Mouse (Mus musculus) limb, embryonic 14.5 days (tissue): ENCODE results near the gene Exoc3l. TPM values are rescaled to one million over a fixed set of nuclear protein-coding genes. Genes with fewer than 3 reads are reported as not detected.
A peak's percentile ranks its signal among the peaks of the same experiment; 100 is the strongest.

ENCODE experiments used
- ATAC-seq: fragments of 200-750 bp; cut with Nextera tagmentation; 2 replicates; pipeline ENCODE4 v1.8.0; 2017; ENCODE audit warnings: low read depth, moderate number of reproducible peaks, moderate TSS enrichment; ENCODE audit not compliant: low FRiP score
- DNase-seq: peaks from one replicate; pipeline ENCODE4 v3.0.0-alpha.2; 2015; ENCODE audit warnings: low spot score
- H3K27ac ChIP-seq: fragments of 300-500 bp; sonication (generic); replicated peaks from 2 replicates; pipeline ENCODE4 v1.5.1; 2014; ENCODE audit warnings: low read depth, mild to moderate bottlenecking, low read length, moderate library complexity, mixed read lengths
- H3K27me3 ChIP-seq: fragments of 300-500 bp; sonication (generic); 2 replicates; pipeline ENCODE4 v1.6.1; 2014; ENCODE audit warnings: low read length, mixed read lengths; ENCODE audit not compliant: control insufficient read depth, insufficient read depth
- H3K36me3 ChIP-seq: fragments of 300-500 bp; sonication (generic); 2 replicates; pipeline ENCODE4 v1.6.1; 2014; ENCODE audit warnings: mild to moderate bottlenecking, low read length, moderate library complexity, mixed read lengths; ENCODE audit not compliant: control insufficient read depth, insufficient read depth
- H3K4me1 ChIP-seq: fragments of 300-500 bp; sonication (generic); 2 replicates; pipeline ENCODE4 v1.6.1; 2014; ENCODE audit warnings: antibody characterized with exemption, low read length, mixed read lengths; ENCODE audit not compliant: control insufficient read depth, insufficient read depth
- H3K4me2 ChIP-seq: fragments of 300-500 bp; sonication (generic); replicated peaks from 2 replicates; pipeline ENCODE4 v1.6.1; 2014; ENCODE audit warnings: low read depth, mild to moderate bottlenecking, low read length, moderate library complexity; ENCODE audit not compliant: severe bottlenecking
- H3K4me3 ChIP-seq: fragments of 300-500 bp; sonication (generic); replicated peaks from 2 replicates; pipeline ENCODE4 v1.5.1; 2014; ENCODE audit warnings: low read length
- H3K9ac ChIP-seq: fragments of 300-500 bp; sonication (generic); 2 replicates; pipeline ENCODE4 v1.6.1; 2014; ENCODE audit warnings: mild to moderate bottlenecking, low read depth, low read length, moderate library complexity; ENCODE audit not compliant: severe bottlenecking
- H3K9me3 ChIP-seq: fragments of 300-500 bp; sonication (generic); 2 replicates; pipeline ENCODE4 v1.6.1; 2016; ENCODE audit warnings: low read length; ENCODE audit not compliant: control insufficient read depth
- POLR2A ChIP-seq: fragments of 200-500 bp; IDR thresholded peaks from 2 replicates; pipeline ENCODE4 v1.8.0; 2012; ENCODE audit warnings: inconsistent platforms, mild to moderate bottlenecking, moderate library complexity, borderline replicate concordance; ENCODE audit not compliant: insufficient read depth, insufficient read length; ENCODE audit errors: extremely low read depth
- WGBS: fragments of 180-500 bp; shearing (Covaris S2); extraction: QIAGEN DNeasy Blood & Tissue Kit; methylation state at CpG from one replicate; pipeline ENCODE4 v1.1.7; 2014; 5-methylcytosine and 5-hydroxymethylcytosine counted together
- polyA plus RNA-seq, 2 experiments: library from polyadenylated mRNA; depleted of rRNA in 1 of 2; stranded (reverse) in 1 of 2; unstranded in 1 of 2; fragments of >200 nt; fragmentation: Nextera tagmentation in 1 of 2; extraction: Ambion mirVana in 1 of 2; gene quantifications; 2 replicates each; pipeline versions ENCODE4 v1.2.1 to v1.2.3; 2012 to 2014

The Exoc3l gene
- polyA plus RNA-seq, 2 experiments, result 7.4 to 14.4 TPM

DNA sequence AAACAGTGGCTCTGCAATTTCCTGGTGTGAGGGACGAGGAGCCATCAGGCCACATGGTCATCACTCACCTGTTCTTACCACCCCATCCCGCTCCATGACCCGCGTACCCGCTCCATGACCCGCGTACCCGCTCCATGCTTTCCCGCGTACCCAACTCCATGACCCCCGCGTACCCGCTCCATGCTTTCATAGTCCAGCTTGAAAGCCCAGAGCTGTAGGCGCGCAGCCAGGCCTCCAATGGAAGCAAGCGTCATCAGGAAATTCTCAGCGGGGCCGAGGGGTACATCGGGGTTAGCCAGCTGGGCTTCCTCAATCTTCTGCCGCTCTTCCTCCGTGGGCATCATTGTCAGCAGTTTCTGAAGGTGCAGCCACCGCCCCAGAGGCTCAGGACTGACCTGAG, 35.6 kb upstream of the Exoc3l start:
- TF ChIP-seq POLR2A, result no peak
- H3K4me1 ChIP-seq, result peaks cover 7% of the 10 kb centered on the region; the same call in 1 of the 2 replicates
- 94% methylated on average over 22 of the region's 22 CpGs for WGBS
- no peak overlapping the region for H3K9ac ChIP-seq
- no peak overlapping the region for H3K27ac ChIP-seq
- H3K9me3 ChIP-seq, result no peaks in the 10 kb centered on the region
- DNase-seq (no peak), ATAC-seq (no peak)
- H3K27me3 ChIP-seq, result no peaks in the 10 kb centered on the region
- peaks cover 80% of the 10 kb centered on the region for H3K36me3 ChIP-seq
- no peak overlapping the region for H3K4me2 ChIP-seq
- H3K4me3 ChIP-seq, result no peak overlapping the region

DNA sequence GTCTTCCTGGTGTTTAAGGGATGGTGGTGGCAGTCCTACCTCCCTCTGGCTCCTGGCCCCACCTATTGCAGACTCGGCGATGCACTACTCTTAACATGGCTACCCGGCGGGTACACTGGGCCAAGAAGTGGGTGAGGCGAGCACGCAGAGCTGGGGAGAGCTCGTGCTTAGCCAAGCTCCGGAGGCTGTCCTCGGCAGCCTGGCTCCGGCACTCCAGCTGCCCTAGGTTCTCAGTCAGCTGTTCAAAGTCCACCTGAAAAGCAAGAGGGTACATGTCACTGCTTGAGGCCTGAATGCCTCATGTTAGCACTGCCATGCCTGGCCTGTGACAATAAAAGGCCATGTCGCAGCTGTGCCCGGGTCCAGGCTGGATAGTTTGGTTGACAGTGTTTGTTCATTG, 34.4 kb upstream of the Exoc3l start:
- 95% methylated on average over 12 of the region's 12 CpGs for WGBS

DNA sequence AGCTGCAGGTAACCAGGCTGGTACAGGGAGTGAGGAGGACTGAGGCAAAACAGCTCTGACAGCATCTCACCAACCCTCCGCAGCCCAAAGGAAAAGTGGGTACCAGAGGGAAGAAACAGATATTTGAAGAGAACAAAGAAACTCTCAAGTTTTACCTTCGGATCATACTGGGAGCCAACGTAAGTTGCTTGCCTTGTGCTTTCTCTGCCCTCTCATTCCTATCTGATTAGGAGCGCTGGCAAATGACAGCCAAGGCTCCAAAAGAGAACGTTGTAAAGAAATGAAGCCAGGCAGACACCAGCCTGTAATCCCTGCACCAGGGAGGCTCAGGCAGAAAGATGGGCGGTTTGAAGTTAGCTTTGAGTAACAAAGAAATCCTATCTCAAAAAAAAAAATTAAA, 31.1 kb upstream of the Exoc3l start:
- Histone ChIP-seq H3K9me3 (no peaks in the 10 kb centered on the region), H3K27me3 (no peaks in the 10 kb centered on the region), H3K4me2 (peak overlapping the region; percentile 87), H3K36me3 (peaks cover 48% of the 10 kb centered on the region), H3K27ac (peak overlapping the region; percentile 79; the same call in 1 of the 2 replicates), H3K9ac (peak overlapping the region; percentile 77), H3K4me1 (peaks cover 14% of the 10 kb centered on the region), H3K4me3 (peak overlapping the region; percentile 86)
- no peak for DNase-seq
- no peak for TF ChIP-seq POLR2A
- no peak for ATAC-seq
- WGBS, result 37% methylated on average over 6 of the region's 6 CpGs

More for the DNA sequence above, 34.4 kb upstream of the Exoc3l start:
- Histone ChIP-seq H3K9ac (no peak overlapping the region), H3K4me3 (no peak overlapping the region), H3K4me2 (no peak overlapping the region), H3K27ac (no peak overlapping the region), H3K27me3 (no peaks in the 10 kb centered on the region), H3K36me3 (peaks cover 69% of the 10 kb centered on the region), H3K4me1 (peaks cover 10% of the 10 kb centered on the region), H3K9me3 (no peaks in the 10 kb centered on the region)
- no peak for TF ChIP-seq POLR2A
- DNase-seq (no peak), ATAC-seq (no peak)

DNA sequence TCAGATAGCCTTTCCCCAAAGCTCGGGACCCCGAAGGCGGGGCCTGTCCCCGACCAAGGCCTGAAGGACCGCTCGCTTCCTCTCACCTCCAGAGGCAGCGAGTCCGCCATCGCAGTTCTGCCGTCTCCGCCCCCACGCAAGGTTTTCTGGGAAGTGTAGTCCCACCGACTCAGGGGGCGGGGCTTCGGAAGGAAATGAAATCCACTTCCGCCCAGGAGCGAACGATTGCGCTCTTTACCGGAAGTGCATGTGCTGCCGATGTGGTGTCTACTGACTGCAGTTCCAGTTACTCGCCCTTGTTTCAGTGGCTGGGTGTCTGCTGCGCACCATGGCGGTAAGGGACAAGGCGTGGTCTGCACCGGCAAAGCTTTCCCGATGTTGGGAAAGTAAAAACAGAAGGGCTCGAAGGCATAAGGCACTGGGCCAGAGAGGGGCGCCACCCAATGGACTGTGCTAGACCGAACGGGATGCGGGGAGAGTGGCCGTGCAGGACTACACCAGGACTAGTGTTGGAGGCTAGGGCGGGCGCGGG, 30.3 kb upstream of the Exoc3l start, which contains the start of the genes Lrrc29 and Tmem208:
TSS of gene Lrrc29 (minus strand) at position 138 of the 532 bp plus-strand sequence.
TSS of gene Tmem208 (plus strand) at position 214 of the 532 bp plus-strand sequence.
- ATAC-seq, result peak; percentile 96
- H3K4me2 ChIP-seq, result peak within 1 kb of the TSS; percentile 87
- peak within 1 kb of the TSS; percentile 79 for H3K27ac ChIP-seq
- H3K4me3 ChIP-seq, result peak within 1 kb of the TSS; percentile 86
- H3K4me1 ChIP-seq, result peaks cover 14% of the 10 kb centered on the region
- H3K9ac ChIP-seq, result peak within 1 kb of the TSS; percentile 77
- peaks cover 47% of the 10 kb centered on the region for H3K36me3 ChIP-seq
- H3K9me3 ChIP-seq, result no peaks in the 10 kb centered on the region
- peak; percentile 76; the same call in 1 of the 2 replicates for TF ChIP-seq POLR2A
- H3K27me3 ChIP-seq, result no peaks in the 10 kb centered on the region
- peak; percentile 95 for DNase-seq
- WGBS, result under 1% methylated on average over 36 of the region's 36 CpGs

DNA sequence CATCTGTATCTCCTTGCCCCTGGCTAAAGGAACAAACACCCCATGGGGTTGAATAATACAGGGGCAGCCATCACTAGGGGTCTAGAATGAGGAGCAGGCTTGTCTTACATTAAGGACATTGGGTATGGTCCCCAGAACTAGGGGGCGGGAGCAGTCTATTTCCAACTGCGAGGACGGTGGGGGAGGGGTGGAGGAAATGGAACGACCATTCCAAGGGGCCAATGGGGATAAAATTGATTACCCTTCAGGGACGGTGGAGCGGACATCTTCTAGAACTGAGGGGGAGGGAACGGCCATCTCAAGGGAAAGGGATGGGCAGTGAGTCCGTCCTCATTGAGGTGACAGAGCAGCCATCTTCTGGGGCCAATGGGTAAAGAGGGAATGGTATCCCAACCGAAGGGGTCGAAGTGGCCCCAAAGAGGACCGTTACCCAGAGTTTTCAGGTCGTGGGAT, 29.8 kb upstream of the Exoc3l start:
- TF ChIP-seq POLR2A, result no peak
- Histone ChIP-seq H3K9ac (peak overlapping the region; percentile 77), H3K4me3 (peak overlapping the region; percentile 86), H3K27ac (peak overlapping the region; percentile 58; the same call in 1 of the 2 replicates), H3K4me1 (peaks cover 14% of the 10 kb centered on the region), H3K36me3 (peaks cover 42% of the 10 kb centered on the region), H3K4me2 (peak overlapping the region; percentile 85), H3K27me3 (no peaks in the 10 kb centered on the region), H3K9me3 (no peaks in the 10 kb centered on the region)
- 2% methylated on average over 12 of the region's 12 CpGs for WGBS
- ATAC-seq (peak; percentile 58), DNase-seq (no peak)

DNA sequence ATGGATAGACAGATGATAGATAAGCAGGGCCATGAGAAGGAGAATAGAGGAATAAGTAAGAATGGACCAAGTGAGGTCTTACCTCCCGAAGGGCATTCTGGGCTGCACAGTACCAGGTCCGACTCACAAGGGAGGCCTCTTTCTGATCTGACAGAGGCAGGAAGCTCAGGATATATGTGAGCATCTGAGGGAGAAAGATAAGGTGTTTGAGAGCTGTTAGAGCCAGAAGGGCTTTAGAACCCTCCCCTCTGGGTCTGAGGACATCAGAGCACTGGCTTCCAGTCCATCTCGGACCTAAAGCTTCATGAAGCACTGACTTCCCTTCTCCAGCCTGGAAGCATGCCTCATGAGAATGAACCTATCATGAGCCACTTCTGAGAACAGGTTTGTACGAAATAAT, 27.3 kb upstream of the Exoc3l start:
- Histone ChIP-seq H3K27me3 (no peaks in the 10 kb centered on the region), H3K4me3 (no peak overlapping the region), H3K9me3 (no peaks in the 10 kb centered on the region), H3K4me2 (no peak overlapping the region), H3K9ac (no peak overlapping the region), H3K4me1 (peaks cover 14% of the 10 kb centered on the region), H3K27ac (no peak overlapping the region), H3K36me3 (peaks cover 32% of the 10 kb centered on the region)
- 91% methylated on average over 4 of the region's 4 CpGs for WGBS
- ATAC-seq (no peak), DNase-seq (no peak)
- TF ChIP-seq POLR2A, result no peak
